21 mouse cellular contexts compared by ENCODE assay signal in the genomic region with DNA sequence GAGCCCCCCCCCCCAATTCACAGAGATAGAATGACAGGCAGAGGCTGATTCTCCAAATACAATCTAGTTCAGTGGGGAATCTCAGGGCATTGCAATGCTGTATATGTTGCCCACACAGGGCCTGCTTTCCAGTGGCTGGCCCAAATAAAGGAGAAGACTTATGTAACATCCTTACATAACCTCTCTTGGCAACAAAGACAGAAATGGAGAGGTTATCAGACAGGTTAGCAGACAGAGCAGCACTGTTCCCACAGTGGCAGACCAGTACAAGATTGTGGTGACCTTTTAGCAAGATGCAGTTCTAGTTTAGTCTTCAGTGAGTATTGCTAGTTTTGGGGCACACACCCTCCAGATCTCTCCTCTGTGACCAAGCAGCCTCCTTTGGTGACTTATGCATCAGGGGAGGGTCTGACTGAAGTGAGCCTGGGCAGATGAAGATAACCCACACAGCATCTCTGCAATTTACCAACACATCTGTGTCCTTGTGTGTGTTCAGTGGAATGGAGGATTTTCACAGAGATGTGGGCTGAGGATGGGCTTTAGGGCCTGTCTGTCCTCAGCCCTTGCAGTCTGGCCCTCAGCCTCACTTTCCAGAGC. TPM values are rescaled to one million over a fixed set of nuclear protein-coding genes. Genes with fewer than 3 reads are reported as not detected.
A peak's percentile ranks its signal among the peaks of the same experiment; 100 is the strongest.
DNase-seq lines count a peak whose midpoint lies in the region; ATAC-seq and TF ChIP-seq lines count a peak whose summit lies in the region.
"Not testable (repeated sequence)": the region's sequence is repeated elsewhere in the genome, so short reads cannot be mapped to it uniquely, and the experiment has no call there.
"Had no signal": no experiment of that assay in that cellular context is flagged by ENCODE, and none has a peak within 500 bp of the region (broad histone marks: within the 10 kb centered on the region; RNA-seq: fewer than 3 reads in every experiment).

No protein-coding gene starts in this region.

- H3K4me3 ChIP-seq in cerebellum, adult 2 months (replicated peaks; ENCODE audit: insufficient read depth, low read depth, low read length); layer of hippocampus, adult 2 months: not testable (repeated sequence)

- not testable (repeated sequence) for H3K27ac ChIP-seq in cerebellum, adult 2 months (ENCODE audit: insufficient read depth, low read length)
- peak overlapping the region; percentile 68 for H3K27ac ChIP-seq in layer of hippocampus, adult 2 months

- not testable (repeated sequence) for H3K4me1 ChIP-seq in cerebellum, adult 2 months (ENCODE audit: control insufficient read depth, insufficient read depth, low read length)

- DNase-seq in adipocyte (ENCODE audit: low spot score), result peak; percentile 51
- DNase-seq in cerebellum, adult 2 months, result peak; percentile 38 to 55
- peak; percentile 46 to 72 for DNase-seq in heart, adult 9 months (ENCODE audit: low spot score in 2 of 2)
- DNase-seq in layer of hippocampus, adult 2 months (ENCODE audit: low spot score in 2 of 2), result not testable (repeated sequence)
- peak; percentile 20 for DNase-seq in lung, postnatal 36 days

- ATAC-seq in cerebellum, adult (ENCODE audit: insufficient number of reproducible peaks, low FRiP score, low TSS enrichment), result peak; percentile 78
- ATAC-seq in frontal cortex, adult (ENCODE audit: low TSS enrichment), result peak; percentile 83

- not testable (repeated sequence) for TF ChIP-seq POLR2A in cerebellum, adult 2 months (IDR thresholded peaks at IDR 0.05; ENCODE audit: borderline replicate concordance, insufficient read depth, low read length)

- not testable (repeated sequence) for H3K27me3 ChIP-seq in cerebellum, adult 2 months (ENCODE audit: control insufficient read depth, insufficient read depth, low read length)

- TF ChIP-seq CTCF in cerebellum, adult 2 months (IDR thresholded peaks at IDR 0.05; ENCODE audit: borderline replicate concordance, insufficient read depth, low read depth, low read length); layer of hippocampus, adult 2 months (conservative IDR thresholded peaks at IDR 0.05): not testable (repeated sequence)

RNA-seq across cellular contexts. Expression of a gene that starts 2.7 kb away (rescaled TPM):
- polyA plus RNA-seq in cerebellum, adult 2 months (2012; rRNA removed), result 4.2 and 6.3 TPM in 2 replicates
- 1 to 10 TPM; 4.6 TPM for total RNA-seq in layer of hippocampus, adult 2 months (2021)
- total RNA-seq: CH12.LX; gastrocnemius, adult 2 months; gastrocnemius, postnatal 25 days; granulocyte monocyte progenitor cell, adult 5-6 weeks; heart, postnatal 25 days had no signal
- polyA plus RNA-seq: embryonic facial prominence, embryonic 10.5 days; embryonic facial prominence, embryonic 14.5 days; forebrain, embryonic 13.5 days; heart, embryonic 12.5 days; hindbrain, embryonic 10.5 days had no signal

RNA-seq across cellular contexts. Expression of a gene that starts 13.8 kb away (rescaled TPM):
- 7.3 and 9.1 TPM in 2 replicates for polyA plus RNA-seq in cerebellum, adult 2 months (2012; rRNA removed)
- total RNA-seq in layer of hippocampus, adult 2 months (2021), result 1 to 10 TPM; 5.6 to 6.8 TPM
- total RNA-seq: CH12.LX; forebrain, postnatal 0 days; gastrocnemius, adult 2 months; gastrocnemius, postnatal 25 days; granulocyte monocyte progenitor cell, adult 5-6 weeks; heart, postnatal 25 days had no signal
- polyA plus RNA-seq: embryonic facial prominence, embryonic 10.5 days; embryonic facial prominence, embryonic 14.5 days; forebrain, embryonic 13.5 days; heart, embryonic 12.5 days; heart, embryonic 16.5 days; hindbrain, embryonic 10.5 days; hindbrain, embryonic 14.5 days had no signal

RNA-seq across cellular contexts. Expression of a gene that starts 13.8 kb away (rescaled TPM):
- polyA plus RNA-seq in cerebellum, adult 2 months (2012; rRNA removed), result 2.2 and 4.0 TPM in 2 replicates
- total RNA-seq in layer of hippocampus, adult 2 months (2021), result 1 to 10 TPM in 1 of 2 experiments, under 1 TPM in 1; 0.88 to 1.7 TPM
- total RNA-seq: CH12.LX; forebrain, postnatal 0 days; gastrocnemius, adult 2 months; granulocyte monocyte progenitor cell, adult 5-6 weeks; heart, postnatal 25 days had no signal
- polyA plus RNA-seq: embryonic facial prominence, embryonic 10.5 days; embryonic facial prominence, embryonic 14.5 days; forebrain, embryonic 13.5 days; forebrain, postnatal 0 days; heart, embryonic 12.5 days; heart, embryonic 16.5 days; hindbrain, embryonic 10.5 days; hindbrain, embryonic 14.5 days; intestine, embryonic 15.5 days had no signal

RNA-seq across cellular contexts. Expression of a gene that starts 34.4 kb away (rescaled TPM):
- 0.31 and 0.33 TPM in 2 replicates for polyA plus RNA-seq in cerebellum, adult 2 months (2012; rRNA removed)
- total RNA-seq in layer of hippocampus, adult 2 months (2021), result 1 to 10 TPM; 2.6 to 3.0 TPM
- total RNA-seq: CH12.LX; forebrain, postnatal 0 days; gastrocnemius, adult 2 months; granulocyte monocyte progenitor cell, adult 5-6 weeks; heart, postnatal 25 days had no signal
- polyA plus RNA-seq: embryonic facial prominence, embryonic 10.5 days; embryonic facial prominence, embryonic 14.5 days; forebrain, embryonic 13.5 days; forebrain, postnatal 0 days; heart, embryonic 12.5 days; heart, embryonic 16.5 days; hindbrain, embryonic 10.5 days; hindbrain, embryonic 14.5 days had no signal
